Mouse (Mus musculus) ES-E14 (cell line): ENCODE measurements around the gene Tctn3. TPM values are rescaled to one million over a fixed set of nuclear protein-coding genes. Genes with fewer than 3 reads are reported as not detected.

Experiments used
- DNase-seq: peaks from one replicate; pipeline ENCODE4 v3.0.0-alpha.2; 2013; ENCODE audit warnings: low read depth, low spot score
- H3K27ac ChIP-seq: 2 replicates; pipeline ENCODE4 v1.5.1; 2012; ENCODE audit warnings: low read depth, mild to moderate bottlenecking, low read length, moderate library complexity, mixed read lengths; ENCODE audit not compliant: poor library complexity, insufficient read depth, severe bottlenecking
- H3K36me3 ChIP-seq: 2 replicates; pipeline ENCODE4 v1.6.1; 2012; ENCODE audit warnings: mild to moderate bottlenecking, low read length, moderate library complexity, mixed read lengths; ENCODE audit not compliant: control insufficient read depth, poor library complexity, insufficient read depth, severe bottlenecking
- H3K4me1 ChIP-seq, 2 experiments: fragments of 150-350 bp in 1 of 2; sonication (generic) in 1 of 2; 2 replicates each; pipeline ENCODE4 v1.6.1; 2012; ENCODE audit warnings: low read length in 2 of 2, mild to moderate bottlenecking in 1 of 2, mixed read lengths in 1 of 2; ENCODE audit not compliant: control insufficient read depth in 2 of 2, insufficient read depth in 2 of 2, poor library complexity in 1 of 2
- H3K4me3 ChIP-seq, 2 experiments: fragments of 150-350 bp in 1 of 2; sonication (generic) in 1 of 2; 2 replicates each; pipeline ENCODE4 v1.5.1; 2012; ENCODE audit warnings: low read length in 2 of 2, low read depth in 1 of 2, mild to moderate bottlenecking in 1 of 2, mixed read lengths in 1 of 2; ENCODE audit not compliant: insufficient read depth in 1 of 2, poor library complexity in 1 of 2, severe bottlenecking in 1 of 2
- H3K9ac ChIP-seq: 2 replicates; pipeline ENCODE4 v1.6.1; 2012; ENCODE audit warnings: low read depth, mild to moderate bottlenecking, low read length, mixed read lengths; ENCODE audit not compliant: poor library complexity, insufficient read depth, severe bottlenecking
- H3K9me3 ChIP-seq: fragments of 150-350 bp; sonication (generic); 2 replicates; pipeline ENCODE4 v1.6.1; 2012; ENCODE audit warnings: low read depth, mild to moderate bottlenecking, low read length; ENCODE audit not compliant: control insufficient read depth, insufficient read depth
- CHD2 ChIP-seq: IDR thresholded peaks from 2 replicates; pipeline ENCODE4 v1.6.1; 2014; ENCODE audit warnings: mild to moderate bottlenecking, low read depth, low read length, inconsistent platforms
- HCFC1 ChIP-seq: IDR thresholded peaks from 2 replicates; pipeline ENCODE4 v1.6.1; 2012; ENCODE audit warnings: low read length, inconsistent platforms, borderline replicate concordance; ENCODE audit not compliant: insufficient read depth
- MAFK ChIP-seq: IDR thresholded peaks from 2 replicates; pipeline ENCODE4 v1.6.1; 2014; ENCODE audit warnings: mild to moderate bottlenecking, low read depth, low read length, inconsistent platforms; ENCODE audit not compliant: insufficient read depth
- ZC3H11A ChIP-seq: IDR thresholded peaks from 2 replicates; pipeline ENCODE4 v1.6.1; 2012; ENCODE audit warnings: low read depth, mild to moderate bottlenecking, inconsistent platforms, low read length, borderline replicate concordance
- ZNF384 ChIP-seq: IDR thresholded peaks from 2 replicates; pipeline ENCODE4 v1.6.1; 2012; ENCODE audit warnings: low read depth, low read length, inconsistent platforms
- in situ Hi-C, 2 experiments: fragments of 600-800 bp; cut with MboI; formaldehyde crosslinking; loops; one replicate each; pipeline ENCODE4 v1.15.1; 2025; ENCODE audit warnings: low sequenced_read_pairs in 2 of 2, inconsistent platforms in 1 of 2; ENCODE audit not compliant: unreplicated experiment in 2 of 2
- total RNA-seq: library from RNA; depleted of rRNA; stranded (reverse); fragments of 300-350 nt; gene quantifications from 2 replicates; pipeline ENCODE4 v1.2.3, GENCODE M21; 2012

Tctn3 gene
- total RNA-seq, 1 experiment, result 8.8 TPM

- Histone ChIP-seq H3K36me3 (no peaks in the 10 kb centered on the region), H3K9ac (no peak overlapping the region), H3K4me1 (peaks cover 0 to 4% of the 10 kb centered on the region in 2 experiments; a peak in 2 of 4 replicates), H3K9me3 (no peaks in the 10 kb centered on the region), H3K27ac (no peak overlapping the region), H3K4me3 (no peak overlapping the region)
- no peak for DNase-seq
- no peak for TF ChIP-seq ZNF384
- no peak for TF ChIP-seq HCFC1
- TF ChIP-seq CHD2, result no peak
- no peak for TF ChIP-seq MAFK
- no peak for TF ChIP-seq ZC3H11A
- in situ Hi-C loops, result no loop called here
Observed at GRCm38 (mm10) chr19:40658935-40659334, 46.9 kb upstream of the Tctn3 start.

DNA sequence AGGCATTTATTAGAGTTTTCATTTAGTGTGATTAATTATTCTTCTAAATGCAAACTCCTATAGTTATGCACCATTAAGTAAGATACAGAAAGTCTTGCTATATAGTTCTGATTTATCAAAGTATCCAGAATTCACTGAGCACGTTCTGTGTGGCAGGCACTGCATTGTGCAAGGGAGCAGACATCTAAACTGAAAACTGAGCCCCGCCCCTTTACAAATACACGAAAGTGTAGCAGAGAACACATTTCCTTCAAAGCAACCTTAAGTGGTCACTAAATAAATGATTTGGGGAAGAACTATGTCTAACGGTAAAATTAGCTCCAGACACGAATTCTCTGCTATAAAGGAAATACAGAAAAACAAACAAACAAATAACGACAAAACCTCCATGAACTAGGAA, 46.2 kb upstream of the Tctn3 start:
- Histone ChIP-seq H3K36me3 (no peaks in the 10 kb centered on the region), H3K9ac (no peak overlapping the region), H3K9me3 (no peaks in the 10 kb centered on the region), H3K4me1 (peaks cover 0 to 4% of the 10 kb centered on the region in 2 experiments; a peak in 2 of 4 replicates), H3K4me3 (no peak overlapping the region), H3K27ac (no peak overlapping the region)
- TF ChIP-seq CHD2, result no peak
- no peak for TF ChIP-seq ZC3H11A
- no peak for TF ChIP-seq ZNF384
- no peak for TF ChIP-seq HCFC1
- no peak for TF ChIP-seq MAFK
- no peak for DNase-seq
- in situ Hi-C loops, result no loop called here

DNA sequence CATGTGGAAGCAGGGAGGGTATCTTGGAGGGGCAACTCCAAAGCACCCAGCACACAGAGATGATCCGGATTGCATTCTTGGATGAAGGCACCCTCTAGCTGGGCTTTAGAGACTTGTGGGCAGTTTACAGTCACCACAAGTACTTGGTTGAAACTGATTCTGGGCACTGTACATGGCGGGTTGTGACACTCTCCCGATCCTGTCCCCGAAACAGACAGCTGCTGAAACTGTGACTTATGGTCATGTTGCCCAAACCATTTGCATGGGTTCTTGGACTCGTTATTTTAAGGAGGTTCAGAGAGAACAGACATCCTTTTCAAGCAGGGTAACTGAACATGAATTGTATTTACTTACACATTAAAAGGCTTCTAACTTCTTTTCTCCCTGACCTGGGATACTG, 44.2 kb upstream of the Tctn3 start:
- in situ Hi-C loops, result no loop called here
- no peak for DNase-seq

DNA sequence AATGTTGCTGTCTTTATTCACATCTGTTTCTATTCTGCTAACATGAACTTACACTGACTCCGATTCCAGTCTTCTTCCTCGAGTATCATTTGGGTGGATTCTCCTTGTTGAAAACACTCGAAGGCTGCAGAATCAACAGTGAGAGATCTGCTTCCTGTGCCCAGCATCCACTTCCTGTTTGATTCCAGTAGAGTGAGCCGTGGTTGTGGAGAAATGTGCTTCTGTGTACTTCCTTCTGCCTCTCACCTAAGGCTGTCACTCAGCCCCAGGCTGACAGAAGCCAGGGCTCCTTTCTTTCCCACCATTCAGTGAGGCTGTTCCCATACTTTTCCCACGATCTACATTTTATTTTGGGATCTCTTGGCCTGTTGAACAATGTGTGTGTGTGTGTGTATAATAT, 38.1 kb upstream of the Tctn3 start:
- Histone ChIP-seq H3K4me1 (no peaks in the 10 kb centered on the region), H3K9me3 (no peaks in the 10 kb centered on the region), H3K4me3 (no peak overlapping the region), H3K9ac (no peak overlapping the region), H3K27ac (no peak overlapping the region), H3K36me3 (no peaks in the 10 kb centered on the region)
- no peak for DNase-seq
- no peak for TF ChIP-seq ZC3H11A
- in situ Hi-C loops, result no loop called here

More for the DNA sequence above, 44.2 kb upstream of the Tctn3 start:
- no peak overlapping the region for H3K4me3 ChIP-seq
- TF ChIP-seq HCFC1, result no peak
- TF ChIP-seq ZNF384, result no peak
- TF ChIP-seq ZC3H11A, result no peak
- no peak for TF ChIP-seq MAFK
- TF ChIP-seq CHD2, result no peak
- no peaks in the 10 kb centered on the region for H3K36me3 ChIP-seq
- H3K9me3 ChIP-seq, result no peaks in the 10 kb centered on the region
- no peak overlapping the region for H3K9ac ChIP-seq
- no peak overlapping the region for H3K27ac ChIP-seq
- H3K4me1 ChIP-seq, result peaks cover 0 to 4% of the 10 kb centered on the region in 2 experiments; a peak in 2 of 4 replicates

GRCm38 (mm10) chr19:40647319-40648158, 35.5 kb upstream of the Tctn3 start:
- DNase-seq, result no peak
- Histone ChIP-seq H3K36me3 (no peaks in the 10 kb centered on the region), H3K27ac (no peak overlapping the region), H3K9me3 (no peaks in the 10 kb centered on the region), H3K4me1 (no peaks in the 10 kb centered on the region), H3K4me3 (no peak overlapping the region), H3K9ac (no peak overlapping the region)
- no peak for TF ChIP-seq HCFC1
- no peak for TF ChIP-seq ZNF384
- in situ Hi-C loops, result no loop called here
